10 mouse cellular contexts compared by ENCODE assay signal in genomic region chr12:86699965-86700926, GRCm38 (mm10). TPM values are rescaled to one million over a fixed set of nuclear protein-coding genes. Genes with fewer than 3 reads are reported as not detected.
DNase-seq lines count a peak whose midpoint lies in the region; ATAC-seq and TF ChIP-seq lines count a peak whose summit lies in the region.
"Had no signal": no experiment of that assay in that cellular context is flagged by ENCODE, and none has a peak within 500 bp of the region (broad histone marks: within the 10 kb centered on the region; RNA-seq: fewer than 3 reads in every experiment).

No protein-coding gene starts in this region.

- no peaks in the 10 kb centered on the region; the same call in 1 of the 2 replicates for H3K9me3 ChIP-seq in embryonic facial prominence, embryonic 15.5 days (replicated peaks)
- H3K9me3 ChIP-seq in neural tube, embryonic 12.5 days = 0 out of 2 replicates have a peak, but pooled peaks cover 6% of the 10 kb centered on the region
- H3K9me3 ChIP-seq: megakaryocyte, embryonic 14.5 days had no signal

- ATAC-seq in embryonic facial prominence, embryonic 15.5 days (ENCODE audit: insufficient number of reproducible peaks, low FRiP score, low TSS enrichment, low read depth) = no peak; the same call in 1 of the 2 replicates
- ATAC-seq in neural tube, embryonic 12.5 days (ENCODE audit: low FRiP score, low read depth) = peak; percentile 57
- no peak for ATAC-seq in inflammation-experienced regulatory T-cells, adult 6 months

- no peak for TF ChIP-seq CTCF in layer of hippocampus, adult 2 months (conservative IDR thresholded peaks at IDR 0.05)

- H3K4me1 ChIP-seq in embryonic facial prominence, embryonic 15.5 days = peaks cover 21% of the 10 kb centered on the region; the same call in 1 of the 2 replicates
- peaks cover 12% of the 10 kb centered on the region for H3K4me1 ChIP-seq in neural tube, embryonic 12.5 days

- H3K9ac ChIP-seq in embryonic facial prominence, embryonic 15.5 days = no peak overlapping the region
- H3K9ac ChIP-seq in neural tube, embryonic 12.5 days = no peak overlapping the region

- no peaks in the 10 kb centered on the region for H3K27me3 ChIP-seq in embryonic facial prominence, embryonic 15.5 days
- H3K27me3 ChIP-seq in neural tube, embryonic 12.5 days (replicated peaks) = no peaks in the 10 kb centered on the region
- H3K27me3 ChIP-seq: megakaryocyte, embryonic 14.5 days had no signal

- DNase-seq in cerebellum, adult 8-10 months = peak; percentile 89
- peak; percentile 85 to 92 for DNase-seq in layer of hippocampus, adult 2 months (ENCODE audit: low spot score in 2 of 2)
- DNase-seq in lung, postnatal 25 days (ENCODE audit: low spot score) = no peak
- DNase-seq in Muller cell, postnatal 12 days (ENCODE audit: inconsistent ontology term) = no peak
- no peak for DNase-seq in adrenal gland, adult 18-20 months (ENCODE audit: low spot score in 2 of 2)

- no peak overlapping the region for H3K4me3 ChIP-seq in embryonic facial prominence, embryonic 15.5 days (replicated peaks)
- peak overlapping the region; percentile 26; the same call in 1 of the 2 replicates for H3K4me3 ChIP-seq in layer of hippocampus, adult 2 months
- H3K4me3 ChIP-seq in neural tube, embryonic 12.5 days = no peak overlapping the region
- H3K4me3 ChIP-seq: megakaryocyte, embryonic 14.5 days had no signal

- WGBS in embryonic facial prominence, embryonic 15.5 days = 25% methylated on average over 19 of the region's 19 CpGs
- WGBS in neural tube, embryonic 12.5 days = 36% methylated on average over 19 of the region's 19 CpGs

- no peak overlapping the region; the same call in 1 of the 2 replicates for H3K4me2 ChIP-seq in embryonic facial prominence, embryonic 15.5 days (replicated peaks)
- H3K4me2 ChIP-seq in neural tube, embryonic 12.5 days (replicated peaks) = peak overlapping the region; percentile 23

- H3K36me3 ChIP-seq in embryonic facial prominence, embryonic 15.5 days = peaks cover 12% of the 10 kb centered on the region; the same call in 1 of the 2 replicates
- peaks cover 26% of the 10 kb centered on the region for H3K36me3 ChIP-seq in neural tube, embryonic 12.5 days

- H3K27ac ChIP-seq in embryonic facial prominence, embryonic 15.5 days (replicated peaks) = peak overlapping the region; percentile 3; the same call in 1 of the 2 replicates
- peak overlapping the region; percentile 87 for H3K27ac ChIP-seq in layer of hippocampus, adult 2 months
- peak overlapping the region; percentile 15 for H3K27ac ChIP-seq in neural tube, embryonic 12.5 days

RNA-seq across cellular contexts. Expression of gene Vash1, which starts 21.7 kb away (rescaled TPM):
- polyA plus RNA-seq in embryonic facial prominence, embryonic 15.5 days (2015; fragmentation: Nextera tagmentation; extraction: Ambion mirVana) = 12.3 and 14.1 TPM in 2 replicates
- 10 to 100 TPM; 40.4 to 41.8 TPM for total RNA-seq in layer of hippocampus, adult 2 months (2021)
- 39.1 and 42.5 TPM in 2 replicates for polyA plus RNA-seq in neural tube, embryonic 12.5 days (2016; fragmentation: Nextera tagmentation; extraction: Ambion mirVana)
- polyA plus RNA-seq in inflammation-experienced regulatory T-cells, adult 6 months (2017; shearing (Covaris generic)) = under 1 TPM in 1 of 3 experiments, not detected in 2; 0.21 TPM
- total RNA-seq in adrenal gland, adult 18-20 months (2021) = 1 to 10 TPM; 2.2 to 4.8 TPM

RNA-seq across cellular contexts. Expression of gene Angel1, which starts 26.0 kb away (rescaled TPM):
- polyA plus RNA-seq in embryonic facial prominence, embryonic 15.5 days (2015; fragmentation: Nextera tagmentation; extraction: Ambion mirVana) = 12.1 and 12.4 TPM in 2 replicates
- 1 to 10 TPM; 5.6 to 5.8 TPM for total RNA-seq in layer of hippocampus, adult 2 months (2021)
- polyA plus RNA-seq in neural tube, embryonic 12.5 days (2016; fragmentation: Nextera tagmentation; extraction: Ambion mirVana) = 15.6 and 18.1 TPM in 2 replicates
- 1 to 10 TPM; 3.8 to 7.2 (median 7.1) TPM for polyA plus RNA-seq in inflammation-experienced regulatory T-cells, adult 6 months (2017; shearing (Covaris generic))
- total RNA-seq in adrenal gland, adult 18-20 months (2021) = 1 to 10 TPM; 2.3 to 2.4 TPM

RNA-seq across cellular contexts. Expression of gene Lrrc74a, which starts 33.9 kb away (rescaled TPM):
- polyA plus RNA-seq in embryonic facial prominence, embryonic 15.5 days (2015; fragmentation: Nextera tagmentation; extraction: Ambion mirVana) = not detected in 2 replicates
- not detected for total RNA-seq in layer of hippocampus, adult 2 months (2021)
- not detected in 2 replicates for polyA plus RNA-seq in neural tube, embryonic 12.5 days (2016; fragmentation: Nextera tagmentation; extraction: Ambion mirVana)
- not detected for polyA plus RNA-seq in inflammation-experienced regulatory T-cells, adult 6 months (2017; shearing (Covaris generic))
- not detected for total RNA-seq in adrenal gland, adult 18-20 months (2021)
- total RNA-seq: gastrocnemius, postnatal 4 days had no signal

Comparison
In these comparisons a context has a peak if more than half of its experiments do, and no peak if none do; other contexts are left out.
1. DNase-seq: peak in cerebellum, adult 8-10 months (single experiment) and layer of hippocampus, adult 2 months (2 of 2); none in lung, postnatal 25 days (single experiment), Muller cell, postnatal 12 days (single experiment) and adrenal gland, adult 18-20 months (0 of 2).
2. H3K27ac ChIP-seq: peak in every context shown above with its lines; median percentile 87 in layer of hippocampus, adult 2 months; 15 in neural tube, embryonic 12.5 days; 3 in embryonic facial prominence, embryonic 15.5 days.
3. RNA of gene Vash1, which starts 21.7 kb away (polyA plus RNA-seq): 39.1 to 42.5 TPM in neural tube, embryonic 12.5 days and 12.3 to 14.1 TPM in embryonic facial prominence, embryonic 15.5 days; 0.21 TPM in inflammation-experienced regulatory T-cells, adult 6 months; every median in the first group is over 10 times any median in the second.